Mouse (Mus musculus): ENCODE measurements around the gene Cdk11b. TPM values are rescaled to one million over a fixed set of nuclear protein-coding genes. Genes with fewer than 3 reads are reported as not detected.

The Cdk11b gene
- polyA plus RNA-seq, 1 experiment from 2014 or later: 86.6 TPM

- no peaks in the 10 kb centered on the region for H3K4me1 ChIP-seq
- no peak for ATAC-seq (ENCODE audit: insufficient number of reproducible peaks, insufficient read depth, low FRiP score, low TSS enrichment)
- H3K9ac ChIP-seq: no peak overlapping the region
- no peaks in the 10 kb centered on the region for H3K9me3 ChIP-seq
- no peak overlapping the region for H3K4me3 ChIP-seq
- WGBS: 83% methylated on average over 3 of the region's 3 CpGs
- no peaks in the 10 kb centered on the region for H3K36me3 ChIP-seq
- H3K27me3 ChIP-seq: no peaks in the 10 kb centered on the region
- no peak overlapping the region for H3K27ac ChIP-seq
- H3K4me2 ChIP-seq (replicated peaks): no peak overlapping the region
Measured at GRCm38 (mm10) chr4:155595777-155596176, 28.9 kb upstream of the Cdk11b start.

- Histone ChIP-seq H3K27me3 (no peaks in the 10 kb centered on the region), H3K27ac (no peak overlapping the region), H3K9me3 (no peaks in the 10 kb centered on the region), H3K4me1 (no peaks in the 10 kb centered on the region), H3K9ac (no peak overlapping the region), H3K4me2 (replicated peaks) (no peak overlapping the region), H3K36me3 (no peaks in the 10 kb centered on the region), H3K4me3 (no peak overlapping the region)
- 88% methylated on average over 5 of the region's 5 CpGs for WGBS
- no peak for ATAC-seq (ENCODE audit: insufficient number of reproducible peaks, insufficient read depth, low FRiP score, low TSS enrichment)
Measured at GRCm38 (mm10) chr4:155596606-155597005, 28.0 kb upstream of the Cdk11b start.

- ATAC-seq (ENCODE audit: insufficient number of reproducible peaks, insufficient read depth, low FRiP score, low TSS enrichment): no peak
- peaks cover 9% of the 10 kb centered on the region for H3K4me1 ChIP-seq
- WGBS: 16% methylated on average over 20 of the region's 20 CpGs
- no peak overlapping the region for H3K9ac ChIP-seq
- 0 out of 2 replicates have a peak, but pooled peaks cover 3% of the 10 kb centered on the region for H3K36me3 ChIP-seq
- H3K27ac ChIP-seq: no peak overlapping the region
- H3K4me3 ChIP-seq: no peak overlapping the region
- H3K27me3 ChIP-seq: no peaks in the 10 kb centered on the region
- H3K4me2 ChIP-seq (replicated peaks): no peak overlapping the region
- no peaks in the 10 kb centered on the region for H3K9me3 ChIP-seq
Measured at GRCm38 (mm10) chr4:155598536-155598935, 26.1 kb upstream of the Cdk11b start.

- no peak for ATAC-seq (ENCODE audit: insufficient number of reproducible peaks, insufficient read depth, low FRiP score, low TSS enrichment)
- no peak overlapping the region for H3K9ac ChIP-seq
- H3K4me1 ChIP-seq: peaks cover 9% of the 10 kb centered on the region
- peak overlapping the region; percentile 98 for H3K4me3 ChIP-seq
- no peaks in the 10 kb centered on the region for H3K27me3 ChIP-seq
- H3K9me3 ChIP-seq: no peaks in the 10 kb centered on the region
- H3K27ac ChIP-seq: peak overlapping the region; percentile 98
- 0 out of 2 replicates have a peak, but pooled peaks cover 8% of the 10 kb centered on the region for H3K36me3 ChIP-seq
- peak overlapping the region; percentile 86 for H3K4me2 ChIP-seq (replicated peaks)
- WGBS: 85% methylated on average over 11 of the region's 11 CpGs
Measured at GRCm38 (mm10) chr4:155599901-155600825, 24.5 kb upstream of the Cdk11b start.

- Histone ChIP-seq H3K4me3 (peak within 1 kb of the TSS; percentile 98), H3K27me3 (no peaks in the 10 kb centered on the region), H3K27ac (peak within 1 kb of the TSS; percentile 98), H3K4me2 (replicated peaks) (peak within 1 kb of the TSS; percentile 86), H3K9ac (peak within 1 kb of the TSS; percentile 91), H3K4me1 (peaks cover 9% of the 10 kb centered on the region), H3K36me3 (0 out of 2 replicates have a peak, but pooled peaks cover 13% of the 10 kb centered on the region), H3K9me3 (no peaks in the 10 kb centered on the region)
- ATAC-seq (ENCODE audit: insufficient number of reproducible peaks, insufficient read depth, low FRiP score, low TSS enrichment): peak; percentile 95
- WGBS: 1% methylated on average over 64 of the region's 65 CpGs
Measured at GRCm38 (mm10) chr4:155601091-155601996, 23.3 kb upstream of the Cdk11b start, which contains the start of gene Slc35e2. Slc35e2 (plus strand) TSS chr4:155601416.

- no peaks in the 10 kb centered on the region for H3K9me3 ChIP-seq
Measured at GRCm38 (mm10) chr4:155601997-155602456, 22.6 kb upstream of the Cdk11b start.

GRCm38 (mm10) chr4:155602753-155603152 lies 21.9 kb upstream of the Cdk11b start:
- Histone ChIP-seq H3K4me2 (replicated peaks) (peak overlapping the region; percentile 86), H3K9me3 (no peaks in the 10 kb centered on the region), H3K36me3 (0 out of 2 replicates have a peak, but pooled peaks cover 17% of the 10 kb centered on the region), H3K27ac (no peak overlapping the region), H3K9ac (no peak overlapping the region), H3K4me3 (peak overlapping the region; percentile 98), H3K27me3 (no peaks in the 10 kb centered on the region), H3K4me1 (peaks cover 9% of the 10 kb centered on the region)
- 92% methylated on average over 1 of the region's 1 CpGs for WGBS
- no peak for ATAC-seq (ENCODE audit: insufficient number of reproducible peaks, insufficient read depth, low FRiP score, low TSS enrichment)

More at GRCm38 (mm10) chr4:155601997-155602456, 22.6 kb upstream of the Cdk11b start:
- H3K9ac ChIP-seq: peak overlapping the region; percentile 91
- H3K4me1 ChIP-seq: peaks cover 9% of the 10 kb centered on the region
- H3K27ac ChIP-seq: peak overlapping the region; percentile 98
- WGBS: 2% methylated on average over 31 of the region's 31 CpGs
- 0 out of 2 replicates have a peak, but pooled peaks cover 17% of the 10 kb centered on the region for H3K36me3 ChIP-seq
- H3K27me3 ChIP-seq: no peaks in the 10 kb centered on the region
- peak overlapping the region; percentile 98 for H3K4me3 ChIP-seq
- H3K4me2 ChIP-seq (replicated peaks): peak overlapping the region; percentile 86
- no peak for ATAC-seq (ENCODE audit: insufficient number of reproducible peaks, insufficient read depth, low FRiP score, low TSS enrichment)

GRCm38 (mm10) chr4:155603801-155604200 lies 20.9 kb upstream of the Cdk11b start:
- H3K9ac ChIP-seq: no peak overlapping the region
- no peak for ATAC-seq (ENCODE audit: insufficient number of reproducible peaks, insufficient read depth, low FRiP score, low TSS enrichment)
- H3K4me3 ChIP-seq: no peak overlapping the region
- H3K27me3 ChIP-seq: no peaks in the 10 kb centered on the region
- 0 out of 2 replicates have a peak, but pooled peaks cover 17% of the 10 kb centered on the region for H3K36me3 ChIP-seq
- H3K4me1 ChIP-seq: peaks cover 9% of the 10 kb centered on the region
- no peaks in the 10 kb centered on the region for H3K9me3 ChIP-seq
- H3K27ac ChIP-seq: no peak overlapping the region
- 96% methylated on average over 6 of the region's 6 CpGs for WGBS
- H3K4me2 ChIP-seq (replicated peaks): no peak overlapping the region

- ATAC-seq (ENCODE audit: insufficient number of reproducible peaks, insufficient read depth, low FRiP score, low TSS enrichment): no peak
- Histone ChIP-seq H3K4me1 (peaks cover 9% of the 10 kb centered on the region), H3K9me3 (no peaks in the 10 kb centered on the region), H3K4me2 (replicated peaks) (no peak overlapping the region), H3K4me3 (no peak overlapping the region), H3K27me3 (no peaks in the 10 kb centered on the region), H3K36me3 (peaks cover 22% of the 10 kb centered on the region), H3K9ac (no peak overlapping the region), H3K27ac (no peak overlapping the region)
- WGBS: 92% methylated on average over 4 of the region's 4 CpGs
Measured at GRCm38 (mm10) chr4:155605132-155605531, 19.5 kb upstream of the Cdk11b start.

GRCm38 (mm10) chr4:155606825-155607224 lies 17.8 kb upstream of the Cdk11b start:
- no peak overlapping the region for H3K9ac ChIP-seq
- no peak overlapping the region for H3K27ac ChIP-seq
- H3K9me3 ChIP-seq: no peaks in the 10 kb centered on the region
- no peak overlapping the region for H3K4me3 ChIP-seq
- H3K36me3 ChIP-seq: peaks cover 36% of the 10 kb centered on the region
- H3K4me1 ChIP-seq: peaks cover 9% of the 10 kb centered on the region
- no peak overlapping the region for H3K4me2 ChIP-seq (replicated peaks)
- H3K27me3 ChIP-seq: no peaks in the 10 kb centered on the region
- no peak for ATAC-seq (ENCODE audit: insufficient number of reproducible peaks, insufficient read depth, low FRiP score, low TSS enrichment)
- WGBS: 80% methylated on average over 2 of the region's 2 CpGs

- Histone ChIP-seq H3K36me3 (peaks cover 64% of the 10 kb centered on the region), H3K4me1 (no peaks in the 10 kb centered on the region), H3K27me3 (no peaks in the 10 kb centered on the region), H3K4me2 (replicated peaks) (no peak overlapping the region), H3K9me3 (no peaks in the 10 kb centered on the region), H3K4me3 (no peak overlapping the region), H3K27ac (no peak overlapping the region), H3K9ac (no peak overlapping the region)
- 90% methylated on average over 3 of the region's 3 CpGs for WGBS
- ATAC-seq (ENCODE audit: insufficient number of reproducible peaks, insufficient read depth, low FRiP score, low TSS enrichment): no peak
Measured at GRCm38 (mm10) chr4:155611860-155612259, 12.8 kb upstream of the Cdk11b start.
